Mouse (Mus musculus) spleen, postnatal 4 days (tissue): Measurements from ENCODE around the gene Magi3.

Experiments
- DNase-seq, 2 experiments: peaks; one replicate each; pipeline ENCODE4 v3.0.0; 2022; ENCODE audit warnings: low spot score in 2 of 2

Gene Magi3

DNA sequence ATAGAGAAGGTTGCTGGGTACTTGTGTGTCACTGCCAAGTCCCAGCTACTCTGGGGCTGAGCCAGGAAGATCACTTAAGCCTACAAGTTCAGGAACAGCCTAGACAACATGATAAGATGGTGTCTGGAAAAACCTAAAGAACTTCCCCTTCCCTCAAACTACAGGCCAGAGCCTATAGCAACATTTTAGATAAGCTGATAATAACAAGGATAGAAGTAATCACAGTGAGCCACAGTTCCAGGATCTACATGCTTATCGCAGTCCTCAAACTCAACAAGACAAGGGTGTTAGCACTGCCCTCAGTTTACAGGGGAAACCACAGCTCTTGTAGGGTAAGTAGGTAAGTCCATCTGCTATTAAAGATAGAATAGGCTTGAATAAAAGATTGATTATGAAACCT, 188.1 kb downstream of the Magi3 start:
- no peak for DNase-seq

DNA sequence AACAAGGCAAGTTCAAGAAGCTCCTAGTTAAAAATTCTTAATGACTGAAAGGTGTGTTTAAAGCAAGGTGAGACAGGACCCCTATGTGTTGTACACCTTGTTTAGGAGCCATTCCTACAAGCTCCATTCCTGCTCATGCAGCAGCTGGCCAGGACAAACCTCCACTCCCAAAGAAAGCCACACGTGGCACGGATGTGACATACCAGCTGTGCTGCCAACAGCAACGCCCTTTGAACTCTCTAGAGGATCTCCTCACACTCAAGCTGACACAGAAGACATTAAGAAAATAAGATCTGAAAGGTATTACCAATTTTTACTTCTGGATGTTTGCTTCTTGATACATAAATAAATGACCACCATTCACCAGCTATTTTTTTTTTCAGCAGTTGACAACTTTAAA, 193.2 kb downstream of the Magi3 start:
- no peak for DNase-seq

DNA sequence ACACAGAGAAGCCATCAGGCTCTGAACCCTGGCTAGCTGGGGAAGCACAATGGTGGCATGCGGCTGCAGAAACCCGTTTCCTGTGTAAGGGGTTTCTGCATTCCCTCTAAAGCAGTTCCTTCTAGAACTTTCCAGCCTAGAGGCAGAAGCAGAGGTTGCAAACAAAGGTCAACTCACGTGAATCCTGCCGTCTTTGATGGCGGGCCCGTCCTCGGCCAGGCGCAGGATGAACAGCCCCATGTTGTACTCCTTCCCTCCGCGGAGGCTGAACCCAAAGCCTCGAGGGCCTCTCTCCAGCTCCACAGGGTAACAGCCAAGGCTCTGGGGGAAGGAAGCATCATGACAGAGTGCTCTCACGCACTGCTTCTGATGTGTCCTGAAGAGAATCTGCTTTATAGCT, 200.1 kb downstream of the Magi3 start:
- peak in 1 of 2 experiments; percentile 61 for DNase-seq

DNA sequence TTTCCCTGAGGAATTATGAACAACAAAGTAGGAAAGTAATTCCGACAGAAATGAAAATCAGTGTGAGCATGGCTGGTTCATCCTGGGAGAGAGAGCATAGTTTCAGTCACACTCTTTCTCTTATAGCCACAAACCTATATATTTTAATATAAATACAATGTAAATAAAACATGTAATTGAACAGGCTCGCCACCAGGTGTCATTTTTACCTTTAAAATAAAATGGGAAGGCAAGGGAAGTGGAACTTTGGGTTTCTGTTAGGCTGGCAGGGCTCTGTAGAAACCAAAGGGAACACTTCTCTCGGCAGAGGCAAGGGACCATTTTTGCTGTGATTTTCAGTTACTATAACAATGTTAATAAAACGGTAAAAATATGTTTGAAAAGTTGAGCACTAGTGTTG, 200.7 kb downstream of the Magi3 start:
- no peak for DNase-seq

DNA sequence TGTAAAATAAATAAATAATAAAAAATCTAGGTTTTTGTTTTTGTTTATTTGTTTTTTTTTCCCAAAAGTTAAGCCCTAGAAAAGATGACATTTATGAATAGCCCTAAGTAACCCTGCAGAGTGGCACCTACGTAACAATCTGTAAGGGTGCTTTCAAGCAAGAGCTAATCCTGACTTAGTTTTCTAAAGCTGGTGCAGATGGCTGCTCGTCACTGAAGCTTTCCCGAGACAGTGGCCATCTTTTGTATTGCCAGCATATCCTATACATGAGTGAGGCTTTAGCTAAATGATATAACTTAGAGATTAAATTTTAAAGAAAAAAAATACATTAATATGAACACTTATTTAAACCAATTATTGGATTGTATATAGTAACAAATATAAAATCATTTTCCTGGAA, 202.2 kb downstream of the Magi3 start:
- no peak for DNase-seq

DNA sequence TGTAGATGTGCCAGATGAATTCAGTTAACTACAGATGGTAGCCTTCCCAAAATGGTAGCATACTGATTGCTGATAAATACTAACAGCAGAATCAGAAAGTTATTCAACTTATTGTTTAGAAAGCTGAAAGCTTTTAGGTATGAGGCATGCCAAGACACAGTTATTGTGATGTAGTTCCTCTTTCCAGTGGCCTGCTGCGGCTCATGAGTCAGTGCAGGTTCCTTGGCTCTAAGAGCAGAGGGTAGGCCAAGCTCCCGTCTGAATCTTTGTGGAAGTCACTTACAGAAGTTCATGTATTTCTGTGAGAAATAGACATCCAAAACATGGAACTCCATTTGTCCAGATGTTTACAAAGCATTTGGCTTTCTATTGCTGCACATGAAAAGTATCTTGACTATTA, 208.2 kb downstream of the Magi3 start:
- no peak for DNase-seq

DNA sequence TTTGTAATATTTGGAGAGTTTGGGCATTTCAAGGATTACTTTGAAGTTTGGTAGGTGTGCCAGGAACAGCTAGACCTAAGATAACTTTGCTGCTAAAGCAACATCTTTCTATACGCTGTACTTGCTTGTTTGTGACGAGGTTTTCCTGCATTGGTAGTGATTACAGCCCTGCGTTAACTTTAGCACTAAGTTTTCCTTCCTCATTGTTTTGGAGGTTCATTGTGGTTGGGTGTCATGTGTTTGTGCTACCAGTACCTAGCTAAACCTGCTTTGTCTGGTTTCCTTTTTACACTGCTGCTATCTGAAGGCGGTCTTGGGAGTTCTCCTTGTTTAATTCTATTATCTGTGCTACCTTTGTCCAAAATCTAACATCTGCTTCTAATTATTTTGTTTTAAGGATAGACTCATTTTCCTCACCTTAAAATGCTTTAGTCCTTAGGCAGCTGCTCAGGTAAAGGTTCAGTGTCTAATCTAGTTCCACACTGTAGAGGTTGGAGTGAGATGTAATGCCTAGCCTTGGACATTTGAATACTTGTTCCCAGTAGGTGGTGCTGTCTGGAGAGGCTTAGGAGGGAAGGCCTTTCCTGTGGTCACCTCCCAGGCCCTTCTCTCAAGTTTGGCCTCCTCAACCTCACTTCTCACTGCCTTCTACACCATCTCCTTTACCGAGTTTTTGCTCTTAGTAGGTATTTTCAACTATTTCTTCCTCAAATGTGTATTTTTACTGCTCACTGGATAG, 210.1 kb downstream of the Magi3 start:
- no peak for DNase-seq

DNA sequence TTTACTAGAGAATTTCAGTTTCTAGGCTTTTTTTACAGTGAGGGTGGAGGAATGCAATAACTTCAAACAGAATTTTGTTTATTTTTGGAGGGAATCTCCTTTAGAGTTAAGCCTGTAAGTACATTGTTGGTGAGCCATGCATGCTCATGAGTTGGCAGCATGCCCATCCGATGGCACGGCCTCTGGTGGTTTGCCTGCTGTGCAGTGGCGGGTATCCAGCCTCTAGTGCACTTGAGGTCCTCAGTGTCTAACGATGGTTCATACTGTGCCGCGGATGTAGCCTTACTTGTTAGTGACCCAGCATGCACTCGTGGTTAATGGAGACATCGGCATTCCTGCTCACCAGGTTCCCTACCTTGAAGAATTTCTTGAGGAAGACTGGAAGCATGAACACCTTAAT, 212.7 kb downstream of the Magi3 start:
- DNase-seq: no peak

DNA sequence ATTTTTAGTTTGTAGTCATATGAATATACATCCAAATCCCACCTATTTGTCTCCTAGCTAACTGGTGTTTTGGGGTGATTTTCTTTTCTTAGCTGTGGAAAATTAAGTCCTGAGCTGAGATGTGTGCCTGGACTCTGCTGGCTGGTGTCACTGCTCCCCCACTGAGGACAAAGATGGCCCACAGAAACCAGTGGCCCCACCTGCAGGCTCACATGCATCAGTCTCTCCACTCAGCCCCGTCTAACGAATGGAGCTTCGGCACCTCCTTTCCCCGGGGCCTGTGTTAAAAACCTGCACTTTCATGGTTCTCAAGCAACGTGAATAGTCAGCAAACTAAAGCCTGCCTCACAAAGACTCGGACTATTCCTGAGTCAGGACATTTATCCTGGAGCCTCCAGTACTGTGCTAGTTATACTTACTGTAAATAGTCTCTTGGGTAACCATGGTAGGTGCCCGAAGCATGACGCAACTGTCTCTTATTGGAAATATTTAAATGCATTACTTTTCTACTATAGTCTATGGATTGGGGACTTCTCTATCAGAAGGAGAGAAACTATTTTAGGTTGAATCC, 213.2 kb downstream of the Magi3 start:
- DNase-seq: no peak

DNA sequence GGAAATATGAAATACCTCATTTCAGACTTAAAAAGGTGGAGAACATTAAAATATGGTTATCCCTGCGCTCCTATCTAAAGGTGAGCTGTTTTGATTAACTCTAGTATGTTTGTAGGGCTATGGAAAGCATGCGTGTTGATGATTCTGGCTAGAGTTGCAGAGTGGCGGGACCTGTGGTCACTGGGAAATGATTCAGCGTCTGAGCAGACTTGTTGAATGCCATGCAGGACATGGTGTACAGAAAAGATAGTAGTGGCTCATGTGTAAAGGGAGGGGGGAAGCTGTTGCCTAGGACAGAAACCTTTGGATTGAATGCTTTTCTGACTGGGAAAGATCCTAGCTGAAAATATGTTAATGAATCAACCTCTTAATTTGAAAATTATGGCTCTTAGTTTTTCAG, 221.4 kb downstream of the Magi3 start:
- no peak for DNase-seq

DNA sequence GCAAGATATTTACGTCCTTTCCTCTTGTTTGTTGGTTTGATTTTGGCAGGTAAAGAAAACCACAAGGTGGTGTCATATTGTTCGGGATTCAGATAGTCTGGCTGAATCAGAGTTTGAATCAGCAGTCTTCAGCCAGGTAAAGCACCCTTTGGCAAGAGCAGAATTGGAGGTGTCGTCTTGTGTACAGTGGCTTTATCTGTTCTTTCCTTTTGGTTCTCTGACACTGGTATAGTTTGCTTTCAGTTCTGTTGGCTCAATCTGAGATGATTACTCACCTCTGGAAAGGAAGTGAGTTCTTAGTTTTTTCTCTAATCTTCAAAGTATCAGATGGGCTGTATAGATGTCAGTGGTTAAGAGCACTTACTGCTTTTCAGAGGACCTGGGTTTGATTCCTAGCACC, 228.9 kb downstream of the Magi3 start:
- DNase-seq: no peak

DNA sequence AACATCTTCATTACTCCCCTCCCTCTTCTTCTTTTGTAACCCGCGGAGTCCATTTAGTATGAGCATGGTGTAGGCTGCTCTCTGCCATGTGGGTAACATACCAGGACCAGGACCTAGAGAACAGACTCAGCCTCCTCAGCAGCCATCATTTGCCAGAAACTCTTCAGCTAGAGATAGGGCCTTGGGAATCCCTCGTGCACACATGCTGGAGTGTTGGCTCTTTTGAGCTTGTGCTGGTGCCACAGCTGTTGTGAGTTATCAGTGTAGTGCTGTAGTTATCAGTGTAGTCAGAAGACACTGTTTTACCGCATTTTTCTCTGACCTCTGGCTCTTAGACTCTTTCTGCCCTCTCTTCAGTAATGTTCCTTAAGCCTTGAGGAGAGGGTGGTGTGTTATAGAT, 230.8 kb downstream of the Magi3 start:
- peak in 1 of 2 experiments; percentile 29 for DNase-seq

DNA sequence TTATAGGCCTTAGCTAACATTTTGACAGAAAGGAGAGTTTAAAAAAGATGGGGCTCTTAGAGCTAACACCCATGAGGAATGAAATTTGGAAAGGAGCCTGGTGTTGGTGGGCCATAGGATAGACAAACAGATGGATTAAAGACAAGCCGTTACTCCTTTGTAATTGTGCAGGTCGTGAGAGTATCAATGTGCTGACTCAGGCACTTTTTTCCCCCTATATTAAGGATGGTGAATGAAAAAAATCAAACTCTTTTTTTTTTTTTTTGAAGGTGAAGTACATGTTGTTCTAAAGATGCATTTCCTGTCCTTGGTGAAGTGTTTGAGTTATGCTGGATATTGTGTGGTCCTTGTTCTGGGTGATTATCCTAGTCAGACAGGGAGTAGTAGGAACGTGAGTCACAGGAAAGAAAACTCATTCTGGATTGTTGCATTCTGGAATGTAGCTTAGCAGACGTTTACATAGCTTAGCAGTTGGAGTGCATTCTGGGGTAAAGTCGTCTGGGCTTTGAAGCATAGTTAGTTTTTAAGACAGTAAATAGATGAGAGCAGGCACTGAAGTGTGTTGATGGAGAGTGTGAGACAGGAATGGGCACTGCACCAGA, 232.2 kb downstream of the Magi3 start:
- no peak for DNase-seq

DNA sequence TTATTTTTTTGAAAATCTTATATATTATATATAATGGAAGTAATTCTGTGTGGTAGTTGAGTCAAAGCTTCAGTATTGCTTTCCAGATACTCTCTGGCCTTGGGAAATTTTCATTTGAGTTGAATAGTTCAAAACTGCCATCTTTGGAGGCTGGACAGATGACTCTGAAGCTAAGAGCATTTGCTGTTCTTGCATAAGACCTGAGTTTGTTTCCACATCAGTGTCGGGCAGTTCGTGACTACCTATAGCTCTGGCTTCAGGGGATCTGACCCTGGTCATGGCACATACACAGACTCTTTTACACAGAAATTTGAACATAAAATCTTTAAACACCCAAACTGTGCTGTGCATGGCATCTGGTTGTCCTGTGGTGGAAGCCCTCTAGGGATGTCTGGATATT, 235.0 kb downstream of the Magi3 start:
- DNase-seq: no peak

DNA sequence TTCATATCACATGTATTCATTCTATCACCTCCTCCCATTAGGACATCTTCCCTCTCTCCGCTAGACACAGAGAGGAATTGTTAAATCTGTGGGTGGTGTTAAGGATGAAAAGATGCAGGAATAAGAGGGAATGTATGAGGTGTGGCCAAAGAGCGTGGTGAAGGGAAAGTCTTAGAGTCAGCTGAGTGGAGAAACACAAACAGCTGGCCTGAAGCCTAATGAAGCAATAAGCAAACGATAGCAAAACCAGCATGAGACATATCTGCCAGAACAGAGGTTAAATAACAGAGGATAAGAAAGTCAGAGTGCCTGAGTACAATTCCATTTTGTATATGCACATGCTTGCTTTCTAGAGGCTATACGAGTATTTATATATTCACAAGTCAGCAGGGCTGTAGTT, 235.6 kb downstream of the Magi3 start:
- DNase-seq: no peak

DNA sequence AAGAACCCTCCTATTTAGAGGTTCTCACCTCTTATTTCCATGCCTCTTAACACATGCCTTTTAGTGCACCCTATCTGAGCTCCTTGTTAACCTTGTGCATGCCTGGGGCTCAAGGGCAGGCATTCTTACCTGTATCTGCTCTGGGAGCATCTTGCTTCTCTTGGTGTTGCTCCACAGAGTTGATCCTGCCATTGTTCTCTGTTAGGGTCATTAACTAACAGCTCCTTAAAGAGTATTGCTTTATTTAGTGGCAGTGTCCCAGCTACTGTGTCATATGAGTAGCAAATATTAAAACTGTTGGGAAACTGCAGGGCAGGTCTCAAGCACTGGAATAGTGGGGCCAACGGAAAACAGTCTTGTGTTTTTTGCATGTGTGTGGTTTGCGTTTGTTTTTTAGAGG, 249.0 kb downstream of the Magi3 start:
- DNase-seq: no peak

DNA sequence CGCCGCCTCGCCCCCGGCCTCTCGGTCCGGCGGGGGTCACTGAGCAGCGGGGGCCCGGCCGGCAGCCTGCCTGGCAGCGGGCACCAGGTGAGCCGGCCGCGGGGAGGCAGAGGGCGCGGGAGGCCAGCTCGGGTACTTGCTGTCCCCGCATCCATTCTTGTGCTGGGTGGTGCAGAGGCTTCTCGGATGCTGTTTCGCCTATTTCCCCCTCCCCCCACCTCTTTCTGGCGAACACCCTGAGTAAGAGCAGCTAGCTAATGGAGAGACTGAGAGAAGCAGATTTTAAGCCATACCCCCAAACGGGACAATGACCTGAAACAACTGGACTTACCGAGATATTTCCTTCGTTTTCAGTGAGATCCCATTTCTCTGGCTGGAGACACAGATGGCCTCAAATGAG, 251.5 kb downstream of the Magi3 start:
- DNase-seq: no peak

DNA sequence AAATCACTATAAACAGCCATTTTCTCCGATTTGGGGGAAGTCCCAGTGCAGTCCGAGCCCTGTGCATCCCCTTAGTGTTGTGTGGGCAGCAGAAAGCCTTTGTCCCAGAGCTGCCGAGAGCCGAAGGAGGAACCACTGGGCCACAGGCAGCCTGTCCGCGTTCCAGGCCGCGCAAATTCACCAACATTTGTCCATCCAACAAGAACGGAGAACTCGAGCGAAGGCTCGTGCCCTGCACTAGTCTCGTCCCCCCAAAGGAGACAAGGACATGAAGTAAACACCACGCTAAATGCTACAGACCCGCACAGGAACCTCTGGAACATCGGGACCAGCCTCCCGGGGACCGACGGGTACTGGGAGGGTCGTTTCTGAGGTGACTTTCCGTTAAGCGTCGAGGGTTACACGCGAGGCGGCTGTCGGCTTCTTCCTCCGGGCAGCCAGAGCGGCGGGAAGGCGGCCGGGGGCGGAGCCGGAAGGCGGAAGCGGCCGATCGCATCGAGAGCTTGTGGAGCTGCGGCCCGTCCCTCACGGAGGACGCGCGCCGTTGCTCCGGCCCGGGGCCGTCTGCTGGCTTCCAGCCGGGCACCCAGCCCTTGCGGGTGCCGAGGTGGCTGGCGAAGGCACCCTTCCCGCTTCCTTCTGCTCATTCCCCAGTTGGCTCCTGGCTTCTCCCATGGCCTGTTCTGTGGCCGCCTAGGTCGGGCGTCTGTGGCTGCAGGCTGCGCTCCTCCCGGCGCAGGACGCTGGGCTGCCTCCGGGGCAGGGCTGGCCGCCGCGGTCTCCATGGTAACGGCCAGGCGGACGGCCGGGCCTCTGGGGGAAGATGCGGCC, 252.1 kb downstream of the Magi3 start, which contains the start of gene Phtf1:
Gene Phtf1, plus strand, starts transcription at position 250 of the 831 bp plus-strand sequence.
- peak; percentile 84 to 94 for DNase-seq

DNA sequence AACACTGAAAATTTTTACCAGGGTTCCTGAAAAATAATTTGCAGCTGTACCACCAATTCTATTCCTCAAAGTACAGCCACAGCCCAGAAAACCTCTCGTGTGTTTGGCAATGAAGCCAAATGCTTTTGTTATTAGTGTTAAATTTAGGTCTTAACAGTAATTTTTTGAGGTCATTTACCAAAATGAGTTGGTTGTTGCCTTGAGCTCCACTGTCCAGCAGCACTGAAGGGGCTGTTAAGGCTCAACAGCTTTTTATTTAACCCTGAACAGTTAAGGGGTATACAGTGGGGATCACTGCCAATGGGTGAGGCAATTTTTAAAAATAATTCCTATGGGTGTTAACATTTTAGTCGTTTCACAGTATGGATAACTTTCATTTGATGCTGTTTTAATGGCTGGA, 252.9 kb downstream of the Magi3 start:
- DNase-seq: no peak
